Mouse (Mus musculus): ENCODE measurements at regions not wholly inside any gene's neighbourhood (a gene's known extent, or its start where the extent isn't known, plus 50 kb on each side); places are given as distances from the start of the nearest gene placed in this dataset.

DNA sequence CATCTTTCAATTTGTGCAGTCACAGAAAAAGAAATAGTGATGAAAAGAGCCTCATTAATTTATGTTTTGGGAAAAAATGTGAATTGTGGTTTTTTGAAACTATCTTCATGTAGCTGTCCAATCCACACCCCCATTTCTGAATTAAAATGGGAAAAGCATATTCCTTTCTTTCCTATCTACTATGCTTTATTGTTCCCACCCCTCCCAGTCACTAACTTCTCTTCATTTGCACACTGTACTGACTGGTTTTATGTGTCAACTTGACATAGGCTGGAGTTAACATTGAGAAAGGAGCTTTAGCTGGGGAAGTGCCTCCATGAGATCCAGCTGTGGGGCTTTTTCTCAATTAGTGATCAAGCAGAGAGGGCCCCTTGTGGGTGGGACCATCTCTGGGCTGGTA, 262.8 kb upstream of the B430305J03Rik start:
- Histone ChIP-seq H3K9ac (ENCODE audit: low read depth, low read length) (no peak overlapping the region), H3K36me3 (ENCODE audit: control insufficient read depth, insufficient read depth, low read length) (no peaks in the 10 kb centered on the region), H3K79me2 (replicated peaks; ENCODE audit: control insufficient read depth, insufficient read depth, low read length) (no peaks in the 10 kb centered on the region), H3K4me1 (ENCODE audit: control insufficient read depth, insufficient read depth, low read length) (no peaks in the 10 kb centered on the region), H3K27ac (no peak overlapping the region), H3K4me3 (no peak overlapping the region), H3K27me3 (ENCODE audit: control insufficient read depth, insufficient read depth, low read length) (no peaks in the 10 kb centered on the region)
- intact Hi-C loops (cut with DNase I) = no loop called here
- TF ChIP-seq POLR2A (IDR thresholded peaks at IDR 0.05; ENCODE audit: insufficient read depth, low read depth, low read length) (no peak), EP300 (IDR thresholded peaks at IDR 0.05; ENCODE audit: insufficient read depth, low read depth, low read length) (no peak), CTCF (IDR thresholded peaks at IDR 0.05) (no peak)
- no peak for DNase-seq

DNA sequence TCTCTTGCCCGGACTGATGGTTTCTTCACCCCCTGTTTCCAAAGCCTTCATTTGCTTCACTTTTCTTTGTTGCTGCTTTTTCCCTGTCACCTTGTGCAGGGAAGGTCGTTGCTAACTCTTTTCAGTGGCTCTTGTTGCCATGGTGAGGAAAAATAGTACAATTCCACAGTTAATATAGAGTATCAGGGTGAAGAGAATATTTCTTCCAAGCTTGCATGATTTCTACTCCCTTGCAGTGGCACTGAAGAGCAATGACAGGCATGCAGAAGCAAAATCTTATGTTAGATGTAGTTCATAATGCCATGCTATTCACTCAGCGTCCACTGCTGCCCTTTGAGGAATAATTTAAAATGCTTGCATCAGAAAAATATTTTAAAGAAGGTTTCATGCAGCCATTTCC, 262.3 kb upstream of the B430305J03Rik start:
- Histone ChIP-seq H3K27ac (no peak overlapping the region), H3K36me3 (ENCODE audit: control insufficient read depth, insufficient read depth, low read length) (no peaks in the 10 kb centered on the region)
- intact Hi-C loops (cut with DNase I) = no loop called here

DNA sequence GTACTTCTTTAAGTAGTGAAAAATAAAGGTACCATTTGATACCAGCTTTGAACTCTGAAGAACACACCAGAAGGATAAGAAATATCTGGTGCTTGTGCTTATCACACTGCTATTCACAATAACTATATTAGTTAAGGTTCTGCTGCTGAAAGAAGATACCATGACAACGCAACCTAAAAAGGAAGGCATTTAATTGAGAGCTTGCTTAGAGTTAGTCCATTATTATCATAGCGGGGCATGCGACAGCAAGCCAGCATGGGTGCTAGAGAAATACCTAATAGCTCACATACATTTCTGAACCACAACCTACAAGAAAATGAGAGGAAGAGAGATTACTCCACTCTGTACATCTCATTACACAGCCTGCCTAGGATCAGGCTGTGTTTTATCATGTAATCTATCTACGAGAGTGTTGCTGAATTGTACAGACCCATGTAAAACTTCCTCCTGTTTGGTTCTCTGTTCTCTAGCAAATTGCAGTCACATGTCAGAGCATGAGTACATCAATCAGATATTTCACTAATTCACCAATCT, 258.3 kb upstream of the B430305J03Rik start:
- WGBS = 88% methylated on average over 4 of the region's 4 CpGs
- no peaks in the 10 kb centered on the region for H3K36me3 ChIP-seq (ENCODE audit: control insufficient read depth, insufficient read depth, low read length)

More for the DNA sequence above, 262.3 kb upstream of the B430305J03Rik start:
- no peak overlapping the region for H3K4me3 ChIP-seq
- TF ChIP-seq EP300 (IDR thresholded peaks at IDR 0.05; ENCODE audit: insufficient read depth, low read depth, low read length) (no peak), POLR2A (IDR thresholded peaks at IDR 0.05; ENCODE audit: insufficient read depth, low read depth, low read length) (no peak), CTCF (IDR thresholded peaks at IDR 0.05) (no peak)
- 61% methylated on average over 3 of the region's 3 CpGs for WGBS
- no peak overlapping the region for H3K9ac ChIP-seq (ENCODE audit: low read depth, low read length)
- H3K27me3 ChIP-seq (ENCODE audit: control insufficient read depth, insufficient read depth, low read length) = no peaks in the 10 kb centered on the region
- no peak for DNase-seq
- H3K4me1 ChIP-seq (ENCODE audit: control insufficient read depth, insufficient read depth, low read length) = no peaks in the 10 kb centered on the region
- no peaks in the 10 kb centered on the region for H3K79me2 ChIP-seq (replicated peaks; ENCODE audit: control insufficient read depth, insufficient read depth, low read length)

DNA sequence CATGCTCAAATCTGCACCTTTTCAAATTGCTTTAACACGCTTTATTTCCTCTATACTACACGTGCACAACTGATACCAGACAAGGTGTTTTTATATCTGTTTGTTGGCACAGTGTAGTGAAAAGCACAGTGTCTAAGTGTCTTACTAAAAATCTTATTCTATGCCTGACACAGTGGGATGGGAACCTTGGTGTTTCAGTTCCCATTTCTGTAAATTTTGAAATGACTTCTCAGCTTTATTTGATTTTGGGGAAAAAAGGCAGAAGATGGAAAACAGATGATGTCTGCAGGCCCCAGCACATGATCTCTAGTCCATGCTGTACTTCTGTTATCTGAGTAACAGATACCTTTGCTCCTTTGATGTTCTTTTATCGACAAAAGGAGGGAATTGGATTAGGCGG, 239.7 kb upstream of the B430305J03Rik start:
- Histone ChIP-seq H3K9ac (ENCODE audit: low read depth, low read length) (no peak overlapping the region), H3K27ac (no peak overlapping the region), H3K79me2 (replicated peaks; ENCODE audit: control insufficient read depth, insufficient read depth, low read length) (no peaks in the 10 kb centered on the region), H3K27me3 (ENCODE audit: control insufficient read depth, insufficient read depth, low read length) (no peaks in the 10 kb centered on the region), H3K4me1 (ENCODE audit: control insufficient read depth, insufficient read depth, low read length) (no peaks in the 10 kb centered on the region), H3K36me3 (ENCODE audit: control insufficient read depth, insufficient read depth, low read length) (no peaks in the 10 kb centered on the region), H3K4me3 (no peak overlapping the region)
- intact Hi-C loops (cut with DNase I) = no loop called here
- no peak for DNase-seq
- WGBS = 63% methylated on average over 4 of the region's 4 CpGs
- no peak for TF ChIP-seq POLR2A (IDR thresholded peaks at IDR 0.05; ENCODE audit: insufficient read depth, low read depth, low read length)
- TF ChIP-seq EP300 (IDR thresholded peaks at IDR 0.05; ENCODE audit: insufficient read depth, low read depth, low read length) = no peak

More for the DNA sequence above, 258.3 kb upstream of the B430305J03Rik start:
- H3K79me2 ChIP-seq (replicated peaks; ENCODE audit: control insufficient read depth, insufficient read depth, low read length) = no peaks in the 10 kb centered on the region
- DNase-seq = no peak
- H3K4me1 ChIP-seq (ENCODE audit: control insufficient read depth, insufficient read depth, low read length) = no peaks in the 10 kb centered on the region
- intact Hi-C loops (cut with DNase I) = no loop called here
- H3K27ac ChIP-seq = no peak overlapping the region
- no peak overlapping the region for H3K9ac ChIP-seq (ENCODE audit: low read depth, low read length)
- no peak overlapping the region for H3K4me3 ChIP-seq
- H3K27me3 ChIP-seq (ENCODE audit: control insufficient read depth, insufficient read depth, low read length) = no peaks in the 10 kb centered on the region
- no peak for TF ChIP-seq CTCF (IDR thresholded peaks at IDR 0.05)
- TF ChIP-seq EP300 (IDR thresholded peaks at IDR 0.05; ENCODE audit: insufficient read depth, low read depth, low read length) = no peak
- no peak for TF ChIP-seq POLR2A (IDR thresholded peaks at IDR 0.05; ENCODE audit: insufficient read depth, low read depth, low read length)

DNA sequence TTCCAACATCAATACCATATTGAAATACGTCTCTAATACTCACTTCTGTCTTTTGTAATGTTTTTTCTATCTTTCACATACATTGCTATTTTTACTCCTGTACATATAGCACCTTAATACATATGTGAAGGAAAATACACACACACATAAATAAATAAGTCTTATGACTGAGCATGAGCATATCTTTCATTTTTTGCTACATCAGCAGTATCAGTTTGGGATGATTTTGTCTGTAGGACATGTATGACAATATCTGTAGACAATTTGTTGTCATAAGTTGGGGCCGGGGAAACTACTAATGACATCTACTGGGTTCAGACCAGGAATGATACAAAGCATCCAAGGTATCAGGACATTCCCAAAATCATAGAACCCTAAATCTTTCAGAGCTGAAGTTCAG, 237.1 kb upstream of the B430305J03Rik start:
- Histone ChIP-seq H3K27ac (no peak overlapping the region), H3K4me1 (ENCODE audit: control insufficient read depth, insufficient read depth, low read length) (no peaks in the 10 kb centered on the region), H3K9ac (ENCODE audit: low read depth, low read length) (no peak overlapping the region), H3K4me3 (no peak overlapping the region), H3K27me3 (ENCODE audit: control insufficient read depth, insufficient read depth, low read length) (no peaks in the 10 kb centered on the region), H3K36me3 (ENCODE audit: control insufficient read depth, insufficient read depth, low read length) (no peaks in the 10 kb centered on the region), H3K79me2 (replicated peaks; ENCODE audit: control insufficient read depth, insufficient read depth, low read length) (no peaks in the 10 kb centered on the region)
- intact Hi-C loops (cut with DNase I) = no loop called here
- TF ChIP-seq CTCF (IDR thresholded peaks at IDR 0.05) (no peak), EP300 (IDR thresholded peaks at IDR 0.05; ENCODE audit: insufficient read depth, low read depth, low read length) (no peak), POLR2A (IDR thresholded peaks at IDR 0.05; ENCODE audit: insufficient read depth, low read depth, low read length) (no peak)
- no peak for DNase-seq
- WGBS = 80% methylated on average over 2 of the region's 2 CpGs

DNA sequence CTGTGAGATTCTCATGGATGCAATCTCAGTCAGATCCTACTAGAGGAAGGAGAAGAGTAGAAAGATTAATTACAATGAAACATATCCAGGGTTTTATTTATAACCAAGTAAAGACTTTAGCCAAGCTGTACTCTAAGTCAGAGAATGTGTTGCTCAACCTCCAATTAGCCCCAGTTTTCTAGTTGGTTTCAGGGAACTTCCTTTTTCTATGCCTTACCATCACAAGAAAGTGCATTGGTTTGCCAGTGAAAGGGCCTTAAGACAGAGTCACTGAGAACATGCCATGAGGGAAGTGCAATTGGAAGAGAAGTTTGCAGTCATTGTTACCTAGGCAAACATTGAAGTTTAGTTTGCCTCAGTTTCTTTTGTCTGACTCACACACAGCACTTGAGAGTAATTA, 229.8 kb upstream of the B430305J03Rik start:
- no peak overlapping the region for H3K9ac ChIP-seq (ENCODE audit: low read depth, low read length)
- H3K27ac ChIP-seq = no peak overlapping the region
- no peaks in the 10 kb centered on the region for H3K79me2 ChIP-seq (replicated peaks; ENCODE audit: control insufficient read depth, insufficient read depth, low read length)
- intact Hi-C loops (cut with DNase I) = no loop called here
- H3K4me3 ChIP-seq = no peak overlapping the region
- no peak for TF ChIP-seq CTCF (IDR thresholded peaks at IDR 0.05)
- no peak for TF ChIP-seq EP300 (IDR thresholded peaks at IDR 0.05; ENCODE audit: insufficient read depth, low read depth, low read length)
- TF ChIP-seq POLR2A (IDR thresholded peaks at IDR 0.05; ENCODE audit: insufficient read depth, low read depth, low read length) = no peak
- no peaks in the 10 kb centered on the region for H3K4me1 ChIP-seq (ENCODE audit: control insufficient read depth, insufficient read depth, low read length)
- H3K27me3 ChIP-seq (ENCODE audit: control insufficient read depth, insufficient read depth, low read length) = no peaks in the 10 kb centered on the region
- DNase-seq = no peak
- H3K36me3 ChIP-seq (ENCODE audit: control insufficient read depth, insufficient read depth, low read length) = no peaks in the 10 kb centered on the region
